Mouse (Mus musculus) thymus, adult 2 months (tissue): ENCODE data around the gene Prim1. TPM values are rescaled to one million over a fixed set of nuclear protein-coding genes. Genes with fewer than 3 reads are reported as not detected.
A peak's percentile ranks its signal among the peaks of the same experiment; 100 is the strongest.

ENCODE experiments used
- DNase-seq: peaks from one replicate; pipeline ENCODE4 v3.0.0; 2021
- H3K27ac ChIP-seq: fragments of 200-500 bp; 2 replicates; pipeline ENCODE4 v1.5.1; 2012; ENCODE audit warnings: low read length, control low read depth; ENCODE audit not compliant: control insufficient read depth, insufficient read depth
- H3K27me3 ChIP-seq: fragments of 200-500 bp; 2 replicates; pipeline ENCODE4 v1.6.1; 2012; ENCODE audit warnings: mild to moderate bottlenecking, low read length, moderate library complexity, mixed read lengths; ENCODE audit not compliant: control insufficient read depth, insufficient read depth
- H3K36me3 ChIP-seq: fragments of 200-500 bp; 2 replicates; pipeline ENCODE4 v1.6.1; 2012; ENCODE audit warnings: mild to moderate bottlenecking, low read length, moderate library complexity; ENCODE audit not compliant: control insufficient read depth, insufficient read depth
- H3K4me1 ChIP-seq: fragments of 200-500 bp; replicated peaks from 2 replicates; pipeline ENCODE4 v1.6.1; 2012; ENCODE audit warnings: low read length; ENCODE audit not compliant: control insufficient read depth, insufficient read depth
- H3K4me3 ChIP-seq: fragments of 200-500 bp; 2 replicates; pipeline ENCODE4 v1.5.1; 2012; ENCODE audit warnings: mild to moderate bottlenecking, low read length, control low read depth, moderate library complexity; ENCODE audit not compliant: control insufficient read depth, insufficient read depth
- CTCF ChIP-seq: fragments of 200-500 bp; IDR thresholded peaks from 2 replicates; pipeline ENCODE4 v1.5.1; 2012; ENCODE audit warnings: mild to moderate bottlenecking, control low read depth, low read length, moderate library complexity, borderline replicate concordance; ENCODE audit not compliant: control insufficient read depth, poor library complexity, insufficient read depth; ENCODE audit errors: extremely low read depth
- POLR2A ChIP-seq: fragments of 200-500 bp; IDR thresholded peaks from 2 replicates; pipeline ENCODE4 v1.6.1; 2012; ENCODE audit warnings: mild to moderate bottlenecking, low read length, control low read depth, moderate library complexity; ENCODE audit not compliant: control insufficient read depth, poor library complexity, insufficient read depth; ENCODE audit errors: extremely low read depth
- WGBS: fragments of 180-500 bp; shearing (Covaris S2); methylation state at CpG from one replicate; pipeline ENCODE4 v1.1.7; 2018; 5-methylcytosine and 5-hydroxymethylcytosine counted together
- polyA plus RNA-seq: library from polyadenylated mRNA; depleted of rRNA; stranded (reverse); fragments of >200 nt; gene quantifications from 2 replicates; pipeline ENCODE4 v1.2.3, GENCODE M21; 2012

Prim1 gene
- polyA plus RNA-seq, 1 experiment, result 20.8 TPM

GRCm38 (mm10) chr10:128053001-128053400, 38.0 kb downstream of the Prim1 start:
- H3K4me3 ChIP-seq, result no peak overlapping the region
- DNase-seq, result no peak
- H3K4me1 ChIP-seq, result no peaks in the 10 kb centered on the region
- H3K27ac ChIP-seq, result no peak overlapping the region
- TF ChIP-seq POLR2A (no peak), CTCF (no peak)
- no peaks in the 10 kb centered on the region for H3K27me3 ChIP-seq
- WGBS, result 96% methylated on average over 8 of the region's 8 CpGs
- H3K36me3 ChIP-seq, result peaks cover 25% of the 10 kb centered on the region

GRCm38 (mm10) chr10:128058184-128058583, 43.2 kb downstream of the Prim1 start:
- WGBS, result 1% methylated on average over 18 of the region's 18 CpGs
- Histone ChIP-seq H3K36me3 (no peaks in the 10 kb centered on the region), H3K4me1 (peaks cover 3% of the 10 kb centered on the region; the same call in 1 of the 2 replicates), H3K4me3 (peak overlapping the region; percentile 96), H3K27me3 (no peaks in the 10 kb centered on the region), H3K27ac (peak overlapping the region; percentile 77)
- TF ChIP-seq POLR2A (no peak), CTCF (no peak)
- DNase-seq, result no peak

GRCm38 (mm10) chr10:128058601-128059151, 43.7 kb downstream of the Prim1 start, which contains the start of gene Ptges3:
TSS of gene Ptges3 (plus strand) at chr10:128058954.
- Histone ChIP-seq H3K27ac (peak within 1 kb of the TSS; percentile 77), H3K27me3 (no peaks in the 10 kb centered on the region), H3K36me3 (no peaks in the 10 kb centered on the region), H3K4me1 (peaks cover 3% of the 10 kb centered on the region; the same call in 1 of the 2 replicates), H3K4me3 (peak within 1 kb of the TSS; percentile 96)
- DNase-seq, result peak; percentile 96
- TF ChIP-seq CTCF (0 out of 2 replicates have a peak, but pooled peaks have one; percentile 39), POLR2A (peak; percentile 59)
- under 1% methylated on average over 72 of the region's 72 CpGs for WGBS

- H3K27me3 ChIP-seq, result no peaks in the 10 kb centered on the region
- peak; percentile 79 for TF ChIP-seq CTCF
- TF ChIP-seq POLR2A, result no peak
- under 1% methylated on average over 62 of the region's 62 CpGs for WGBS
- peak overlapping the region; percentile 96 for H3K4me3 ChIP-seq
- no peaks in the 10 kb centered on the region for H3K36me3 ChIP-seq
- peak; percentile 73 for DNase-seq
- H3K4me1 ChIP-seq, result peaks cover 3% of the 10 kb centered on the region; the same call in 1 of the 2 replicates
- H3K27ac ChIP-seq, result peak overlapping the region; percentile 10
These were observed 44.4 kb downstream of the Prim1 start for GRCm38 (mm10) chr10:128059207-128059981.

- DNase-seq, result no peak
- H3K36me3 ChIP-seq, result no peaks in the 10 kb centered on the region
- TF ChIP-seq CTCF, result no peak
- no peak for TF ChIP-seq POLR2A
- H3K4me1 ChIP-seq, result peaks cover 3% of the 10 kb centered on the region; the same call in 1 of the 2 replicates
- no peak overlapping the region for H3K4me3 ChIP-seq
- 88% methylated on average over 5 of the region's 5 CpGs for WGBS
- H3K27me3 ChIP-seq, result no peaks in the 10 kb centered on the region
- H3K27ac ChIP-seq, result no peak overlapping the region
These were observed 46.1 kb downstream of the Prim1 start for GRCm38 (mm10) chr10:128061109-128061508.

- Histone ChIP-seq H3K27me3 (no peaks in the 10 kb centered on the region), H3K36me3 (no peaks in the 10 kb centered on the region), H3K4me1 (peaks cover 3% of the 10 kb centered on the region; the same call in 1 of the 2 replicates), H3K4me3 (no peak overlapping the region), H3K27ac (no peak overlapping the region)
- TF ChIP-seq CTCF (no peak), POLR2A (no peak)
- 95% methylated on average over 6 of the region's 6 CpGs for WGBS
- no peak for DNase-seq
These were observed 47.4 kb downstream of the Prim1 start for GRCm38 (mm10) chr10:128062221-128062989.
